Mouse (Mus musculus): ENCODE results near the gene Vav2.

- TF ChIP-seq CTCF (IDR thresholded peaks at IDR 0.05; ENCODE audit: low read depth) (no peak), EP300 (IDR thresholded peaks at IDR 0.05; ENCODE audit: low read depth) (no peak)
Observed at GRCm38 (mm10) chr2:27248211-27248610, 178.6 kb downstream of the Vav2 start, which contains the start of gene Sardh.
